Mouse (Mus musculus) brown adipose tissue, adult 24 weeks (tissue): ENCODE measurements around the gene Map3k20. TPM values are rescaled to one million over a fixed set of nuclear protein-coding genes. Genes with fewer than 3 reads are reported as not detected.

ENCODE experiments used
- H3K27ac ChIP-seq: fragments of 200-500 bp; replicated peaks from 2 replicates; pipeline ENCODE4 v1.5.1; 2012; ENCODE audit warnings: low read depth, mild to moderate bottlenecking, low read length
- H3K4me1 ChIP-seq: fragments of 200-500 bp; 2 replicates; pipeline ENCODE4 v1.6.1; 2012; ENCODE audit warnings: low read length, mixed read lengths; ENCODE audit not compliant: control insufficient read depth, insufficient read depth, insufficient read length
- H3K4me3 ChIP-seq: fragments of 200-500 bp; 2 replicates; pipeline ENCODE4 v1.5.1; 2012; ENCODE audit warnings: low read depth, mild to moderate bottlenecking, low read length, moderate library complexity; ENCODE audit not compliant: insufficient read depth
- polyA plus RNA-seq: library from polyadenylated mRNA; stranded (reverse); fragments of >200 nt; gene quantifications from 2 replicates; pipeline ENCODE4 v1.2.4, GENCODE M21; 2012; ENCODE audit not compliant: missing spikeins, insufficient read depth, insufficient read length

The Map3k20 gene
- polyA plus RNA-seq, 1 experiment, result 24.8 TPM

DNA sequence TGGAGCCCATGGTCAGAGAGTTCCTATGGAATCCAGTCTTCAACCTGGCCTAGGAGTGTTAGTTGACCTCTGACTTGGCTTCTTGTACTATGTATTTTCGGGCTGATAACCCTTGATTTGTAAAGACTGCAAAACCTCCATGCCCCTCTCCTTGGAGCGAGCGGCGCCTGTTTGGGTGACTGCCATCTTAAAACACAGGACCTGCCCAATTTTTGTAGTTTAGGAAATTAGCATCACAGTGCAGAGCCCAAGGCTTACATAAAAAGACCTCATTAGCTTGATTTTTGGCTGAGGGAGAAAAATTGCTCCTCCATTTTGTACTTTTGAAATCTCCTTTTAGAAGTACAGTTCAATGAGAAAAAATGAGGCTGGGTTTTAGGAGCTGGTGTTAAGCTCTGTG is 192.7 kb downstream of the Map3k20 start:
- peaks cover 3% of the 10 kb centered on the region; the same call in 1 of the 2 replicates for H3K4me1 ChIP-seq
- H3K4me3 ChIP-seq, result no peak overlapping the region
- no peak overlapping the region for H3K27ac ChIP-seq

DNA sequence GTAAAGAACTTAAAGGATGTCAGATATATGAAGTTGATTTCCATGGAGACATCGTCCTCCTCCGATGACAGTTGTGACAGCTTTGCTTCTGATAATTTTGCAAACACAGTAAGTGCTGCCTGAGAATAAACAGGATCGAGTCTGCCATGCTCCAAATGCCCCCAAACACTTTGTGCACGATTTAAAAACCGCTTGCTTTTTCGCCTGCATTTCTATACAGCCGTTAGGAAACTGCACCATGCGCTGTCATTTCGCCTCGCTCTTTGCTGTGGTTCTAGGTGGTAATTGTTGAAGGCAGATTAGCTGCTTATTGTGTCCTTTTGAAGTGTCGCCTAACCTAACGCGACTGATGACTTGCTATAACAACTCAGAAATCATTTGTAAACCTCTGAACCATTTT is 193.5 kb downstream of the Map3k20 start:
- H3K27ac ChIP-seq, result no peak overlapping the region
- no peak overlapping the region for H3K4me3 ChIP-seq
- peaks cover 3% of the 10 kb centered on the region; the same call in 1 of the 2 replicates for H3K4me1 ChIP-seq

DNA sequence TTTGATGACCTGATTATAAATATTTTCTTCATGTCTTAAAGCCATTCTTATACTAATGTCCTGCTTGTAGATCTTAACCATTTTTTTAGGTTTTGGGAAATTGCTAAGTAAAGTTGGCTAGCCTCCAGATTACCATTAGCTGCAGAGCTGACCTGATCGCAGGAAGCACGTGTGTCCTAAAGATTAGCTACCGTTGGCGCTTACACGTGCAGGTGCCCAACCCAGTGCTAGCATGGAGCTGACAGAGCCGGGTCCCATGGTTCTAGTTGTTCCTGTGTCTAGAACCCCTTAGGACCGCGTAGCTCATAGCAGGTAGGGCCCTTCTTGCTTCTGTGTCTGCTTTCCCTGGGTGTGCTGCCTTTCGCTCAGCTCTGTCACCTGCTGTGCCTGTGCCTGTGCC is 194.4 kb downstream of the Map3k20 start:
- Histone ChIP-seq H3K4me1 (peaks cover 3% of the 10 kb centered on the region; the same call in 1 of the 2 replicates), H3K4me3 (no peak overlapping the region), H3K27ac (no peak overlapping the region)

DNA sequence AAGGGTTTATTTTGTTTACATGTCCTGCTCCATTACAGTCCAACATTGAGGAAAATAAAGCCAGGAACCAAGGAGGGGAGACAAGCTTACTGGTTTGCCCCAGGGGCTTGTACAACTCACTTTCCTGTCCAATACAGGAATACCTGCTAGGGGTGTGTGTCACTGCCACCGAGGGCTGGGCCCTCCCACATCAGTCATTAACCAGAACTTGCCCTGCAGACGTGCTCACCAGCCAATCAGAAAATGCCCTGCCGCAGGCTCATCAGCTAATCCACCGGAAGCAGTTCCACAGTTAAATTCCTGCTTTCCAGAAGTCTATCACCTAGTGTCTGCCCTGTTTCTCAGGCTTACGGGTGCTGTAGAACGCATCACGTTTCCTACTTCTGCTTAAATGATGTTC is 206.2 kb downstream of the Map3k20 start:
- Histone ChIP-seq H3K4me3 (no peak overlapping the region), H3K27ac (no peak overlapping the region), H3K4me1 (no peaks in the 10 kb centered on the region)

Other genes with a start within 250 kb of the Map3k20 start
- gene Cdca7, start 190.5 kb downstream of the Map3k20 start, polyA plus RNA-seq, result not detected in 2 replicates